ENCODE assay signal across 29 mouse cellular contexts in genomic region chr5:47426040-47426439, GRCm38 (mm10).
"Had no signal": no experiment of that assay in that cellular context is flagged by ENCODE, and none has a peak within 500 bp of the region (broad histone marks: within the 10 kb centered on the region; RNA-seq: fewer than 3 reads in every experiment).

No protein-coding gene starts in this region.

- DNase-seq: left cerebral cortex, postnatal 4 days; liver; liver, embryonic 13.5 days; liver, postnatal 0 days; lung, adult 18-20 months; lung, adult 2 months; lung, embryonic 14.5 days; lung, postnatal 10 days; lung, postnatal 14 days; lung, postnatal 36 days; lung, postnatal 4 days had no signal

- H3K4me3 ChIP-seq: left cerebral cortex, adult 2 months; limb, embryonic 10.5 days; limb, embryonic 12.5 days; limb, embryonic 13.5 days; limb, embryonic 15.5 days; liver, embryonic 12.5 days; liver, embryonic 13.5 days; liver, embryonic 15.5 days; lung, embryonic 15.5 days; megakaryocyte, embryonic 14.5 days; midbrain, embryonic 10.5 days; midbrain, embryonic 15.5 days; myocyte; neural tube, embryonic 12.5 days; neural tube, embryonic 13.5 days had no signal

- ATAC-seq: liver, embryonic 12.5 days; liver, postnatal 0 days; lung, postnatal 0 days; midbrain, embryonic 15.5 days had no signal

- H3K27ac ChIP-seq: left cerebral cortex, adult 2 months; limb, embryonic 10.5 days; limb, embryonic 12.5 days; limb, embryonic 13.5 days; limb, embryonic 15.5 days; liver, embryonic 12.5 days; liver, embryonic 13.5 days; liver, embryonic 14.5 days; liver, embryonic 15.5 days; lung, embryonic 15.5 days; macrophage; midbrain, embryonic 10.5 days; midbrain, embryonic 15.5 days; neural tube, embryonic 12.5 days; neural tube, embryonic 13.5 days had no signal

- H3K27me3 ChIP-seq: limb, embryonic 12.5 days; limb, embryonic 13.5 days; limb, embryonic 15.5 days; liver, embryonic 12.5 days; liver, embryonic 13.5 days; liver, embryonic 15.5 days; lung, embryonic 15.5 days; megakaryocyte, embryonic 14.5 days; midbrain, embryonic 15.5 days; neural tube, embryonic 12.5 days; neural tube, embryonic 13.5 days had no signal

- H3K36me3 ChIP-seq: limb, embryonic 10.5 days; limb, embryonic 12.5 days; limb, embryonic 13.5 days; limb, embryonic 15.5 days; liver, embryonic 12.5 days; liver, embryonic 13.5 days; liver, embryonic 15.5 days; lung, embryonic 15.5 days; midbrain, embryonic 10.5 days; midbrain, embryonic 15.5 days; neural tube, embryonic 12.5 days; neural tube, embryonic 13.5 days had no signal

- H3K9ac ChIP-seq: limb, embryonic 12.5 days; limb, embryonic 13.5 days; limb, embryonic 15.5 days; liver, embryonic 12.5 days; liver, embryonic 13.5 days; liver, embryonic 14.5 days; liver, embryonic 15.5 days; liver, postnatal 0 days; lung, embryonic 14.5 days; lung, embryonic 15.5 days; midbrain, embryonic 15.5 days; neural tube, embryonic 12.5 days; neural tube, embryonic 13.5 days had no signal

- H3K4me1 ChIP-seq: limb, embryonic 15.5 days; liver, embryonic 12.5 days; liver, embryonic 13.5 days; liver, embryonic 15.5 days; lung, embryonic 15.5 days; megakaryocyte, embryonic 14.5 days; midbrain, embryonic 15.5 days; neural tube, embryonic 12.5 days; neural tube, embryonic 13.5 days had no signal

- H3K4me2 ChIP-seq: limb, embryonic 12.5 days; limb, embryonic 13.5 days; limb, embryonic 15.5 days; liver, embryonic 11.5 days; liver, embryonic 12.5 days; liver, embryonic 13.5 days; liver, embryonic 15.5 days; lung, embryonic 14.5 days; lung, embryonic 15.5 days; midbrain, embryonic 15.5 days; neural tube, embryonic 12.5 days; neural tube, embryonic 13.5 days had no signal

- H3K9me3 ChIP-seq: limb, embryonic 10.5 days; limb, embryonic 12.5 days; limb, embryonic 13.5 days; limb, embryonic 15.5 days; liver, embryonic 12.5 days; liver, embryonic 13.5 days; liver, embryonic 15.5 days; lung, embryonic 15.5 days; megakaryocyte, embryonic 14.5 days; midbrain, embryonic 10.5 days; midbrain, embryonic 15.5 days; neural tube, embryonic 12.5 days; neural tube, embryonic 13.5 days had no signal
